Mouse (Mus musculus): ENCODE results near the gene Cnr1.

The Cnr1 gene

GRCm38 (mm10) chr4:33924234-33924888 lies at the start of gene Cnr1:
Gene Cnr1, plus strand, starts transcription at chr4:33924593.
- peak; percentile 47 to 61 for DNase-seq (ENCODE audit: low spot score in 2 of 2)

GRCm38 (mm10) chr4:33879944-33880343 lies 44.4 kb upstream of the Cnr1 start:
- no peak for DNase-seq (ENCODE audit: low spot score in 2 of 2)

DNA sequence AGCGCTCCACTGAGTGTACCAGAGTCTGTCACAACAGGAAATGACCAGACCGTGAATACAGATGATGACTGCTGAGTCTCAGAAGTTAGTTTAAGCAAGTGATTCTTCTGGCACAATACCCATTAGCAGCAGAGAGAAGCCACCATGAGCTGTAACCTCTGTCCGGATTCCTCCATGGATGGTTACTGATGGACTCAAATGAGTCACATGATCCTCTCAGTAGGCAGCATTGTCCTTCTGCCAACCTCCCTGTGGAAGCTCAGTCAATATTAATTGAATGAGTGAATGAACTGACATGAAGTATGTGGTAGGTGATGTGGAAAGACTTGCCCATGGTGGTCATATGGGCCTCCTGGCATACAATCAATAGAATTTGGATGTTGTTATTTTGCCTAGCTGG lies 38.4 kb upstream of the Cnr1 start:
- no peak for DNase-seq (ENCODE audit: low spot score in 2 of 2)

GRCm38 (mm10) chr4:33889976-33890375 lies 34.4 kb upstream of the Cnr1 start:
- DNase-seq (ENCODE audit: low spot score in 2 of 2) = no peak

DNA sequence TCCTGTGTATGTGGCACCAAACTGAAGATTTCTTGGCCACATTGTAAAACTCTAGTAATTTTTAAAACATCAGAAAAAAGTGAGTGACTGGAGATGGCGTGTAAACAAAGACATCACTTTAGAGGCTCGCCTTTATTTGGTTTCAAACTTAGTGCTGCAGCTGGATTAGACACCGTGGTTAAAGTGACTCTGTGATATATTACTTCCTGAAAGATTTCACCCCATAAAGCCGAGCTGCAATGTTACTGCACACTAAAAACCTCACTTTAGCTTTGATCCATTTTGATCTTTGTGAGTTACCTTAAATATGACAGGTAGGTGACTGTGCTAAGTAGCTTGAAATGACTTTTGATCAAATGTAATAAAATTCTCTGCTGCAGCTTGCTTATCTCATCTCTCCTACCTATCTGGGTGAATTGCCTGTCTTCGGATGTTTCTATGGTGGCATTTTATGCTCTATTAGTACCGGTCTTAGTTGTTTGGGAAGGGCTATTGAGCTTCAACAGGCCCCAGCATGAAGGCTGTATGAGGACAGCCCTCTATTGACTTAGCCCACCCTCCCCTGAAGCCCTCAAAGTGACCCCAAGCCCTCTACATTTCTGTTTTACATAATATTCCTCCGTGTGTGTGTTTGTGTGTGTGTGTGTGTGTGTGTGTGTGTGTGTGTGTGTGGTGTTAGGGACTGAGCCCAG lies 32.1 kb upstream of the Cnr1 start:
- DNase-seq (ENCODE audit: low spot score in 2 of 2) = no peak

- no peak for DNase-seq (ENCODE audit: low spot score in 2 of 2)
Measured at GRCm38 (mm10) chr4:33893841-33894240, 30.6 kb upstream of the Cnr1 start.

DNA sequence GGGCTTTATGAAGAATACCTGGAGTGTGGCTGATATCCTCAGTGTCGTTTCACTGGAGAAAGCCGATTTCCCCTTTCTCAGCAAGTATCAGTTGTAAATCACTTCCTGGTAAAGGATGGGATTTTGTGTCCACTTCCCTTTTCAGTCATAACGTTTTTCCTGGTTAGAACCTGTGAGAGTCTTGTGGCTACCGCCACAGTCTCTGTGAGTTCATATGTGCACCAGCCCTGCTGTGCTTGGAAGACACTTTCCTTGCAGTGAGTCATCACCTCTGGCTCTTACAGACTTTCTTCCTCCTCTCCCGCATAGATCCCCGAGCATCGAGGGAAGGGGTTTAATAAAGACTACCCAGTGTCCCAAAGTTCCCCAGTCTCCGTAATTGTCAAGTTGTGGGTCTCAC lies 29.3 kb upstream of the Cnr1 start:
- no peak for DNase-seq (ENCODE audit: low spot score in 2 of 2)

GRCm38 (mm10) chr4:33895491-33895890 lies 28.9 kb upstream of the Cnr1 start:
- DNase-seq (ENCODE audit: low spot score in 2 of 2) = no peak

DNA sequence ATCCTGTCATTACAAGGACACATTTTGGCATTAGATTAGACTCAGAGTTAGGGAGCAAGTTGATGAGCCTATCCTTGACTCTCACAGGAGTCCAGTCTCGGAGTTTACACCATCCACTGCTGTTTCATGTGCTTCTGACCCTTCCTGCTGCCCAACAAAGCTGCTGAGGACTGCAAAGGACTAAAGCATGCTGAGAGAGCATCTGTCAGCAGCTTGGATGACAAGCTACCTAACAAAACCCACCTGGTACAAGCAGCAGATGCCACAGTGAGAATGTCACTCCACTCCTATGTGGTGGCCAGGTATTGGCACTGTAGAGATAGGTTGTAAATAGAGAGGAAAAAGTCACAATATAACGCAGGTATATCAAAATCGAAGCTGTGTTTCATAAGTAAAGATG lies 22.7 kb upstream of the Cnr1 start:
- DNase-seq (ENCODE audit: low spot score in 2 of 2) = no peak

DNA sequence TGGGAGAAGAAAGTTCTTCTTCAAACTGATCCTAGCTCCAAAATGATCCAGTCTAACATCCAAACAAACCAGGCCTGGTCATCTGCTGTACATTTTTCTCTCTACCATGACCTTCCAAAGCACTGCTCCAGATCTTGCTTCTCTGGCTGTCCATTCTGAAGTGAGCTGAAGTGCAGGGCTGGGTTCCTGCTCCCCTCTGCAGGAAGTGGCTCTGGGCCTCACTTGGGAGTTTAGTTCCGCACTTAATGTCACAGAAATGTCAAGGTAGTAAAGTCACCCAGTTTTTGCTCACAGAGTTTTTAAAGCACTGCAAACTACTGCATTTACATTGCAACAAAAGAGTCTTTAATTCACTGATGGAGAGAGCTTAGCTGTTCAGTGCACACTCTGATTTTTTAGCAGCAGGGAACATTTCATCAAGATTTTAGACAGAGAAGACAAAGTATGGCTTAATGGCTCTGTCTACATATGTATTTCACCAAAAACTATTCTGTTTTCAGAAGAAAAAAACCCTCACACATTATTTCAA lies 20.5 kb upstream of the Cnr1 start:
- no peak for DNase-seq (ENCODE audit: low spot score in 2 of 2)

- DNase-seq (ENCODE audit: low spot score in 2 of 2) = no peak
Measured at GRCm38 (mm10) chr4:33904826-33905225, 19.6 kb upstream of the Cnr1 start.

- DNase-seq (ENCODE audit: low spot score in 2 of 2) = no peak
Measured at GRCm38 (mm10) chr4:33908786-33909185, 15.6 kb upstream of the Cnr1 start.

DNA sequence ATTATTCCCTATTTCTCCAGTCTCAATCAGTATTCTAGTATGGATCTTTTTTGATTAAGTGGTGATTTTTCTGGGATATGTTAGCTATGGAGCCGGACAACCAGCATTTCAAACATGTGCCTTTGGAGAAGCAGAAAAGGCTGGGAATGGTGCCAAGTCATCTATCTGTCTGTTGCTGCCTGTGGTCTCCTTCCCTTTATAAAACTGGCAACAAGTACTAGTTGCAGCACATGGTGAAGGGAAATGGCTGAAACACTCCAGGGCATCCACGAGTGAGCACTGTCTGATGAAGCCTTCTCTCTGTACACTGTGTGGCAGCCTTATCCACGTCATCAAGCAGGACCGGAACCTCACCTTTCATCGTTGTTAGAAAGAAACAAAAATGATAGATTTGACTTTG lies 8.7 kb upstream of the Cnr1 start:
- DNase-seq (ENCODE audit: low spot score in 2 of 2) = no peak

DNA sequence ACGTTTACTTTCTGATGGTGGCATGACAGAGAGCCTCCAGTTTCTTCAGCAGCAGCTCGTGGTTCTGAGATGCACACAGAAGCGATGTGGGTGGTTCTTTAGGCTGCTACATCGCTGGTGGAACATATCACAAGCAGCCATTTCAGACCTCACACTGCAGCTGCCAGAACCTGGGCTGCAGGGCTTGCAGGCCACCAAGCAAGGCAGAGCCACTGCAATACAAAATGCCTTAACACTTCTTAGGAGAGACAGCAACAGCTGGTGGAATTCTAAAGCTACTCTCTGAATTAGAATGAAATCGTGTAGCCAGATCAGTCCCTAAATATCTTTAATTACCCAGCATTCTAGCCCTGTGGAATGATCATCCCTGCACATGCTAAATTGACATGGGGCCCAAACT lies 3.6 kb upstream of the Cnr1 start:
- DNase-seq (ENCODE audit: low spot score in 2 of 2) = no peak

- DNase-seq (ENCODE audit: low spot score in 2 of 2) = no peak
Measured at GRCm38 (mm10) chr4:33923151-33923760, 1.1 kb upstream of the Cnr1 start.

GRCm38 (mm10) chr4:33923761-33924233 lies 596 bp upstream of the Cnr1 start:
- DNase-seq (ENCODE audit: low spot score in 2 of 2) = no peak

DNA sequence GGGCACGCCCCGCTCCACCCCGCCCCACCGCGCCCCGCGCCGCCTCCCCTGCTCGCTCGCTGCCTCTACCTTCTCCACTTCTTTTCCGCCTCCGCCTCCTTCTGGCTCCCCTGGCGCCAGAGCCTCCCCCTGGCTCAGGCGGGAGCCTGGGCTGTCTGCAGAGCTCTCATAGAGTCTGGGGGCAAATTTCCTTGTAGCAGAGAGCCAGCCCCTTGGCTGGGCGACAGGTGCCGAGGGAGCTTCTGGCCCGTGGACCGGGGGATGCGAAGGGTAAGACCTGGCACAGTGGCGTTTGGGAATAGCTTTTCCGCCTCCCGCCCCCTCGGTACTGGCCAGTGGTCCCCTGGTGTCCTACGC lies 474 bp downstream of the Cnr1 start:
- no peak for DNase-seq (ENCODE audit: low spot score in 2 of 2)

- no peak for DNase-seq (ENCODE audit: low spot score in 2 of 2)
Measured at GRCm38 (mm10) chr4:33925489-33925888, 1.1 kb downstream of the Cnr1 start.

GRCm38 (mm10) chr4:33926010-33926409 lies 1.6 kb downstream of the Cnr1 start:
- no peak for DNase-seq (ENCODE audit: low spot score in 2 of 2)

DNA sequence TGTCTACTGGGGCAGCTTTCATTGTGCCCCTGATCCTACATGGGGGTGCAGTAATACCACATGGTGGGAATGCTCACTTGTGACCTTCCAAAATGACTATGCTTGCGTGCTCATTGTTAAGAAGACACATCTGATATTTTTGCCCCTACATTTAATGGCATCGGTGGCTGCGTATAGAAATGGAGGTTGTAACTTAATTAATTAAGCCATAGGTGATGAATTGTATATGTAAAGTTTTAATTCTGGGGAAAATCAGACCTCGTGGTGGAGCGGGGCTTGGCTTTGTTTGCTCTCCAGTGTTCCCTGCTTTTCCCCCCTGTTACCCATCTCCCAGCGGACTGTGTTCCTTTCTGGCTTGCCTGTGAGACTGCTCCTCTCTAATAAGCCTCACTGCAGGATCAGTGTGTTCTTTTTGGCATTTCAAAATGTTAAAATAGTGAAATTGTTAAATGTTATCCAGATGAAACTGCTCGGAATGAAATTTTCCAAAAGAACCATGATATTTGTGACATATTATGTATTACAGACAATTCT lies 2.4 kb downstream of the Cnr1 start:
- no peak for DNase-seq (ENCODE audit: low spot score in 2 of 2)

GRCm38 (mm10) chr4:33927644-33928043 lies 3.3 kb downstream of the Cnr1 start:
- DNase-seq (ENCODE audit: low spot score in 2 of 2) = no peak

DNA sequence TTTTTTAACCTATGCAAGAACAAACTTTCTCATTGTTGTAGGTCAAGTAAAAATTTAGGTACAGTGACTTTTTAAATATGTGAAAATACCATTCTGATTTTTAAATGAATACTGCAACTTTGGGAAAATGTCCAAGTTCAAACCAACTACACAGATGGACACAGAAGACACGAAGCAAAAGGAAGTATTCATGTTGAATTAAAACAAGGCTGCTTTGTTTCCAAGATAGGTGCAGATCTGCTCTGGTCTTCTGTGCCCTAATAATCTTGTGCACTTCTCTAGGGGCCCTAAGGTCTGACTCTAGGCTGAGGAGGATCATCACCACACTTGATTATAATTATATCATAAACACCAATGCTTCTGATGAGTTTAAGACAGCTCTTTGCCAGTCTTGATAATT lies 4.1 kb downstream of the Cnr1 start:
- no peak for DNase-seq (ENCODE audit: low spot score in 2 of 2)

DNA sequence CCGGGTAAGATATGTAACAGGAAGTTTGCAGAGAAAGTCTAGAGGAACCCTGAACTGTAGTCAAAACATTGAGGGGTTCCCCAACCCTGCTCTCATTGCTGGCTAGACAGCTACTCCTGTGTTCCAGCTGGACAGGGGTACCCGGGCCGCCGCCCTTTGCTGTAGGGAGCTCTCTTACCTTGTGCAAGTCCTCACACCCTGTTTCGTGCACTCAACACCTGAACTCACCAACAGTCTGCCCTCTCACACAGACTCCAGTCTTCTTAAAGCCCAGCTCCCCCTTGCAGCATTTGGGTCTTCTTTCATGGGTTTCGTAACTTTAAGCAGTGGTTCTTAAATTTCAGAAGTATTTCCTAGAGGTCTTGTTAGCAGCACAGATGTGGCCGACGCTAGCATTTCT lies 7.0 kb downstream of the Cnr1 start:
- no peak for DNase-seq (ENCODE audit: low spot score in 2 of 2)

Data from urinary bladder, postnatal 36 days (tissue).